Mouse (Mus musculus) heart, postnatal 0 days (tissue): ENCODE data around the gene H2-M10.3.
A peak's percentile ranks its signal among the peaks of the same experiment; 100 is the strongest.
"Not testable (repeated sequence)": the region's sequence is repeated elsewhere in the genome, so short reads cannot be mapped to it uniquely, and the experiment has no call there.

Experiments
- CTCF ChIP-seq: IDR thresholded peaks from 2 replicates; pipeline ENCODE4 v1.5.1; 2016; ENCODE audit warnings: antibody characterized with exemption, control low read depth, low read depth
- EP300 ChIP-seq: IDR thresholded peaks from 2 replicates; pipeline ENCODE4 v1.6.1; 2016; ENCODE audit warnings: antibody characterized with exemption, low read depth

GRCm38 (mm10) chr17:36355343-36355742 lies 12.9 kb downstream of the H2-M10.3 start:
- peak; percentile 80 for TF ChIP-seq CTCF
- TF ChIP-seq EP300 = not testable (repeated sequence)
